Mouse (Mus musculus): ENCODE measurements around the gene Gstm4. TPM values are rescaled to one million over a fixed set of nuclear protein-coding genes. Genes with fewer than 3 reads are reported as not detected.
"Not testable (repeated sequence)": the region's sequence is repeated elsewhere in the genome, so short reads cannot be mapped to it uniquely, and the experiment has no call there.

Gstm4 gene
- total RNA-seq, 2 experiments from 2014 or later: 12.0 to 12.1 TPM

DNA sequence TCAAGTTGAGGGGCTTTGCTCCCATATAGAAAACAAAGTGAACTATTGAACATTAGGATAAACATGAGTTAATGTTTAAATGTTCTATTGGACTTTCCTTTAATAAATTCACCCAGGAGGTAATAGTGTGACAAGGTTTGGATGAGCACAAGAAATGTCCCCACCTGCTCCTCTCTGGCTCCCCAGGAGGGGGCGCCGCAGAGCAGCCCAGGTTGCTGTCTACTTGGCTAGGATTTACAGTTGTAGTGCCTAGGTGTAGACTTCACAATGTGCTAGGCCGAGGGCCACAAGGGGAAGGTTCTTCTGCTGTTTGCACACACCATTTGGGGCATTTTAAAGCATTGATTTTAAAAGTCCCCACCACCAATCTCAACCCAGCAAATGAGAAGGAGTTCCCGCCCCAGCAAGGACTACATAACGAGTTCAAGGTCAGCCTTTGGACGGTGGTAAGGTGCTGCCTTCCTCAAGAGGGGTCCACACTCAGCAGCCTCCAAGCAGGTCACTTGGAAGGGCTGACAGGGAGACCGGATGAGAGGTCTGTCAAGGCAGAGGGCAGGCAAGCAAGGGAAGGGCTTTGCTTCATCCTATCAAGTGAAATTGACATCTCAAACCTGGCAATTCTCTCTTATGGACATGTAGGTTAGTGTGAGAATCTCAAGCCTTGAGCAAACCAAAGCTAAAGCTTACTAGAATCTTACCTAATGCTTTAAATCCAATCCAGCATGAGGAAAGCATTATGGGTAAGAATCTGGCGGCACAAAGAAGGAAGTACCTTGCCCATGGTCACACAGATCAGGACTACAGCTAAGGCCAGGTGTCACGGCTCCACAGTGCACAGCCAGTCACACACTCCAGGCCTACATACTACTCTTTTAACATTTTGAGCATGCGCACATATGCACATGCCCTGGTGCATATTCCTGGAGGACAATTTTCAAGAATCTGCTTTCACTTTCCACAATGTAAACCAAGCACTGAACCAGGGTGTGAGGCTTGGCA is 25.9 kb upstream of the Gstm4 start:
- peak; percentile 57 to 73 for DNase-seq (ENCODE audit: extremely low spot score in 1 of 2, low spot score in 1 of 2)

DNA sequence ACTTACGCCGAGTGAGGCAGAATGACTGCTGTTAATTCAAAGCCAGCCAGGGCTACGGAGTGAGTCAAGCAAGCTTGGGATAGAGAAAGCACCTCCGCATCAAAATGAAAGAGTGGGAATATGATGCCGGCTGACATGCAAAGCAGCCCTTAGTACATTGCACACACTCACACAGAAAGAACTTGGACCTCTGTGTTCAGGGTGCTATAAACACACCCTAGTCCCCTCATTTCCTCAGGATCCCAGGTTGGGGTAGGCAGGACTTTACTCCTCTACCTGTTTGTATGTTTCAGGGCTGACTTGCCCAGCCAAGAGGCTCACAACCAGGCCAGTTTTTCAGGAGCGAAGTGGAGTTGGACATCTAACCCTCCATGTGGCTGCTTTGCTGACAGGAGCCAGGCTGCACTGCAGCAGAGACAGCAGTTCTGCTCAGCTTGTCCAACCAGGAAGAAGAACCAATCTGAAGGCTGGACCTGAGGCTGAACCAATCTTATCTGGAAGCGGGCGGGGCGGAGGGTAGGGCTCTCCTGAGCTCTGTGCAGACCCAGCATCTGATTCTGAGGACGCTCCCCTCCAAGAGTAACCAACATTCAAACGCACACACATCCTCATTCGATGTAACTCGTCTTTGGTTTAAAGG is 24.7 kb upstream of the Gstm4 start:
- DNase-seq (ENCODE audit: extremely low spot score in 1 of 2, low spot score in 1 of 2): no peak

DNA sequence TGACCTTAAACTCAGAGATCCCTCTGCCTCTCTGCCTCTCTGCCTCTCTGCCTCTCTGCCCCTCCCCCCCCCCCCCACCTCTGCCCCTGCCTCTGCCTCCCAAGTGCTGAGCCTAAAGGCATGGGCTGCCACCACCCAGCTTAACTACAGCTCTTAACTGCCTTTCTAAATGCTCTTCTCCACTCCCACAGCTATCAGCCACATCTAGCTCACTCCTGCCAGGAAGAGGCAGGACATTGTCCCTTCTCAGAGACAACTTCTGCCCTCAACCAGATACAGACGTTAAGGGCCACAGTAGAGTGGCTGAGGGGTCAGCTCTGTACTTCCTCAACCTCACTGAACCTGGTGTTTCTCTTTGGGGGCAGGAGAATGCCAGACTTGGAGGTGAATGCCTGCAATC is 24.1 kb upstream of the Gstm4 start:
- DNase-seq (ENCODE audit: extremely low spot score in 1 of 2, low spot score in 1 of 2): no peak

DNA sequence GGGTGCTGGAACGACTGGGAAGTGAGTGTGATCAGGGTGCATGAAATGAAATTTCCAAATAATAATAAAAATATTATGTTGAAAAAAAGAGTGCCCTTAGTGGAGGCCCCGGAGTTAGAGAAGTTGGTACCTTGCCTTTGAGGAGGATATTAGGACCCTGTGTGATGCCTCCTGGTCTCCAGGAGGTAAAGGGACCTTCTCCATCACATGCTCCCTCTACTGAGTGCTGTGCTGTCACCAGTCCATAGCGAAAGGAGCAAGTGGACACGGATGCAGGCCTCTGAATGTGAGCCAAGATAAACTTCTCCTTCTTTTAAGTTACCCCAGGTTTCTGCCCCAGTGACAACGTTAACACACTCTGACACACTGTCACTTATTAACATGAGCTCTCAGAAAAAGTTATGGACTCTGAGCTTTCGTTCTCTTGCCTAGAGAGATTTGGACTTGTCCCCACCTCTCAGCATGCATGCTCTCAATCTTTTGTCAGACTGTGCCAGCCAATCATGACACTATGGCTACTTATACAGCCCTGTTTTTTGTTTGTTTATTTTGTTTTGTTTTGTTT is 22.8 kb upstream of the Gstm4 start:
- DNase-seq (ENCODE audit: extremely low spot score in 1 of 2, low spot score in 1 of 2): no peak

DNA sequence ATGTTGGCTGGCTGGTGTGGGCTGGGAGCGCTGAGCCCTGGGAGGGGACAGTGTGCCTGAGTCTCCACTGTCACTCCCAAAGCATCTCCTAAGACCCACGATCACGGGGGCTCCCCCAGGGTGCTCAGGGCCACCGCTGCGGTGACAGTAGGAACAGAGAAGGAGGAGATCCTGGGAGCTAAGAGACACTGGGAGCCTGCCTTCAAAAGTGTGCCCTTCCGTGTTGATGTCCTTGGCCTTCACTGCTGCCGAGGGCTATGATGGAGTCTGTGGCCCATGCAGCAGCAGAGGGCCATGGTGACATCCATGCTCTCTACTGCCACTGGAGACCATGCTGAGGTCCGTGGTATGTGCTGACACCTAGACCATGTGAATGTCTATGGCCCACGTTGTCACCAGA is 20.9 kb upstream of the Gstm4 start:
- DNase-seq (ENCODE audit: extremely low spot score in 1 of 2, low spot score in 1 of 2): no peak

DNA sequence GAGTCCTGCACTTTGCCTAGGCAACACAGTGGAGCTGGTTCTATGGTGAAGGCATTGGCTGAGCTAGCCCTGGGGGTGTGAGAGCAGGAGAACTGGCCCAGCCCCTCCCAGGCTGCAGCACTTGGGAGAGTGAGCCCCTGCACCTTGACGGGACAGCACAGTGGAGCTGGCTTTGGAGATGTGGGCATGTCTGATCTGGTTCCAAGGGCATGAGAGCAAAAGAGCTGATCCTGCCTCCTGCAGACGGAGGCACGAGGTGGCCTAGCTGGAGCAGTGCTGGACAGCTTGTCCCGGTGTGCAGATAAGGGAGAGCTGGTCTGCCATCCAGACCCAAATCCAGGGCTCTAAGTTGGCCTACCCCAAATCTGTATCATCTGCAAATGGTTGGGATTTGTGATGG is 20.0 kb upstream of the Gstm4 start:
- DNase-seq (ENCODE audit: extremely low spot score in 1 of 2, low spot score in 1 of 2): no peak

DNA sequence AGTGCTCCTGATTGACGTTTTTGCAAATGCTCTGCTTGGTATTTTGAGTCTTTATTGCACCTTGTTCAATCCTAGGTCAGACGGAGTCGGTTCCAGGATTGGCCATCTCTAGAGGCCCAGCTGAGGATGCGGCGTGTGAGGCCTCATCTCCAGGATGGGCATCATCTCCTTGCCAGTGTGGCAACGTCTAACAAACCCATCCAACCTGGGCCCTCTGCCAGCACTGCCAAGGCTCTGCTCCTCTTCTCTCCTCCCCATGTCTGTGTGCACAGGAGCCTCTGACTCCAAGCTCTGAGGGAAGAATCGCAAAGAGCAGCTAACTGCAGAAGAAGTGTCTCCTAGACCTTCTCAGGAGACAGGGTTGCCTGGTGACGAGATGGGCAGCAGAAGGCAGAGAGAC is 18.0 kb upstream of the Gstm4 start:
- no peak for DNase-seq (ENCODE audit: extremely low spot score in 1 of 2, low spot score in 1 of 2)

DNA sequence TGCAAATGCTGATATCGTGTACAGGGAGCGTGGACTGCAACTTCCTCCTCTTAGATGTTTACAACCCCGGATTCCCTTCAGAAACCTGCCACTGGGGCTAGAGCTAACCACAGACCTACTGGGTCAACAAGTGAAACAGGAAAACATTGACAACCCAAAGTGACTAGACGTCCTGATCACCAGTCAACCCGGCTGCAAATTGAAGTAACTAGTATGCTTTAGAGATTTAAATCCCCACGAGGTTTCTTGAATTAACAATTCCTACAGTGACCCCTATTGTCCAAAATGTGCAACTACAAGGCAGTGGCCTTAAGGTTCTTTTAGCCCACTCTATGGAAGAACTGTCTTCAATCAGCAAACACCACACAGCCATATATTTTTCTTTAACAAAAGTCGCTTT is 16.7 kb upstream of the Gstm4 start:
- peak; percentile 18 to 58 for DNase-seq (ENCODE audit: extremely low spot score in 1 of 2, low spot score in 1 of 2)

DNA sequence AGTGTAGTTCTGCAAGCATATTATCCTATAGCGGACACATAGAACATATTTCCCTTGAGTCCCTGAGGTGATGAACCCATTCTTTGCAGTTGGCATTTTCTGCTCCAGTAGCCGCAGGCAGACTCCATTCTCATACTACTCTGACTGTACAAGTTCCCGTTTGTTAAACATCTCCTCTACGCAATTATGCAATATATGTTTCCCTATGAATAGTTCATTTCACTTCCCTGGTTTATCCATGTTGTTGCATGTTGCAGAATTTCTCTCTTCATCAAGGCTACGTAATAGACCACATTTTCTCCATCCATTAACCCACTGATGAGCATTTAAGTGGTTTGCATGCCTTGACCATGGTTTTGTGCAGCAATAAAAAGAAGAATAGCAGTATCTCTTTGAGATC is 5.8 kb upstream of the Gstm4 start:
- no peak for DNase-seq (ENCODE audit: extremely low spot score in 1 of 2, low spot score in 1 of 2)

DNA sequence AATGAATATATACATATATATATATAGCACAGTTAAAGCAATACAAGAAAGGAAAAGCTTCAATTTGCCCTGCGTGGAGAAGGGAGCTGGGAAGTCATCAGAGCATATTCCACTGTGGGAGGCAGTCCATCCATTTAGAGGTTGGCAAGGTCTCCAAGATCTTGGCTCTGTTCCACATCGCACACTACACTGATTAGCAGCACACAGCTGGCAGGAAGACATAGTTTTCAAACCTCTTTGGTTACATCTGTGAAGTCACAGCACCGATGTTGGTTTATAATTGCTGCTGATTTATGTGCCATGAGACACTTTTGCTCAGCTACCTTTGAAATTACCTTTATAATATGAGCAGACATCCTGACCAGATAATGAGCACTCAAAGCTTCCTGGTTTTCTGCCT is 3.6 kb upstream of the Gstm4 start:
- DNase-seq (ENCODE audit: extremely low spot score in 1 of 2, low spot score in 1 of 2): no peak

DNA sequence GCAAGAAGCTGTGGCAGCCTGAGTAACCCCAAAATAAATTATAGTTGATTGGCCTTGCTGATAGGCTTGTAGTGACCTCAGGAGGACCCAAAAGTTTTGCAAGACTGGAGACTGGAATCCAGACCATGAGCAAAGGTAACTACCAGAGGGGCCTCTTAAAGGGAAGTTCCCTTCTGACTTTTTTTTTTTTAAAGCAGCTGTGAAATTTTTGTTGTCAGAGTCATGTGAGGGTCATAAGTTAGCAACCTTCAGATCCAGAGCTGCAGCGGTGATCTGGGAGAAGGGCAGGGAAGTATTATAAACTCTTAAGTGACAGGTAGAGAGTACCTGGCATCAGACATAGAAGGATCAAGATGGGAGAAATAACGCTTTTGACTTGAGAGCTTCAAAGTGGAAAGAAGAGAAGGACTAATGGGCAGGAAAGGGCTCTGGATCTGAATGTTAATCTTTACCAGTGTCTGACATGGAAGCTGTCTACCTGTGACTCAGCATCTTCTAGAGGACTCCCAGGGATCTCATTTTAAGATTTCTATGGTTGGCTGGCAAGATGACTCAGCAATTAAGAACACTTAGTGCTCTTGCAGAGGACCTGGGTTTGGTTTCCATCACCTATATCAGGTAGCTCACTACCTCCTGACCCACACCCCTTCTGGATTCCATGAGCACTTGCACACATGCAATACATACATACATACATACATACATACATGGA is 2.4 kb upstream of the Gstm4 start:
- no peak for DNase-seq (ENCODE audit: extremely low spot score in 1 of 2, low spot score in 1 of 2)

DNA sequence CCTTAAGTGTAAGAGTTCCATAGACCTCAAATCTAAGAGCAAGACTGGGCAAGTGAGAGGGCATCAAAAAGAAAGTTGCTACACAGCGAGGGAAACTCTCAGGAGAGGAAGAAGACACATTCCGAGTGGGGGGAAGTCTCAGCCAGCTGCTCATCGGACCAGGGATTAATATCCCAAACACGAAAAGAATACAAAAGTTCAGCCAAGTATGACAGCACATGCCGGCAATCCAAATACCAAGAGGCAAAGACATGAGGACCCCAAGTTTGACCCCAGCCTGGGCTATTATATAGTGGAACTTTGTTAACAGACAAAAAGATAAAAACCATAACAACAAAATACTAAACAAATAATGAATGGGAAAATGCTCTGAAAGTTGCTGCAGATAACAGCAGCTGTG is 11.5 kb downstream of the Gstm4 start:
- no peak for DNase-seq (ENCODE audit: extremely low spot score in 1 of 2, low spot score in 1 of 2)

DNA sequence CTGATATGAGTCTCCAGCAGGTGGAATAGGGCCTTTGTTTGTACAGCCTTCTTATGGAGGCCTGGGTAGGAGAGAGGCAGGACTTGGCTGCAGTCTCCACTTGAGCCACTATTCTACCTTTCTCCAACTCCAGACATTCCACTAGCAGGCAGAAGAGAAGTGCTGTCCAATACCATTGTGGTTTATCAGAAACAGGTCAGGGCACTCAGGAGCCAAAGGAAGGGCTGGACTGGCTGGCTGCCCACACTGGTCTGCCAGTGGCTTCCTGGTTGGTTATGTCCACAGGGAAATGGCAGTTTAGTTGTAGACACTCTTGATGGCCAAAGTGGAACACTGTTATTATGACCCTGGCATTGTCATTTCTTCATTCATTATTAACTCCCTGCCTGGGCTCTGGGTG is 12.6 kb downstream of the Gstm4 start:
- no peak for DNase-seq (ENCODE audit: extremely low spot score in 1 of 2, low spot score in 1 of 2)

DNA sequence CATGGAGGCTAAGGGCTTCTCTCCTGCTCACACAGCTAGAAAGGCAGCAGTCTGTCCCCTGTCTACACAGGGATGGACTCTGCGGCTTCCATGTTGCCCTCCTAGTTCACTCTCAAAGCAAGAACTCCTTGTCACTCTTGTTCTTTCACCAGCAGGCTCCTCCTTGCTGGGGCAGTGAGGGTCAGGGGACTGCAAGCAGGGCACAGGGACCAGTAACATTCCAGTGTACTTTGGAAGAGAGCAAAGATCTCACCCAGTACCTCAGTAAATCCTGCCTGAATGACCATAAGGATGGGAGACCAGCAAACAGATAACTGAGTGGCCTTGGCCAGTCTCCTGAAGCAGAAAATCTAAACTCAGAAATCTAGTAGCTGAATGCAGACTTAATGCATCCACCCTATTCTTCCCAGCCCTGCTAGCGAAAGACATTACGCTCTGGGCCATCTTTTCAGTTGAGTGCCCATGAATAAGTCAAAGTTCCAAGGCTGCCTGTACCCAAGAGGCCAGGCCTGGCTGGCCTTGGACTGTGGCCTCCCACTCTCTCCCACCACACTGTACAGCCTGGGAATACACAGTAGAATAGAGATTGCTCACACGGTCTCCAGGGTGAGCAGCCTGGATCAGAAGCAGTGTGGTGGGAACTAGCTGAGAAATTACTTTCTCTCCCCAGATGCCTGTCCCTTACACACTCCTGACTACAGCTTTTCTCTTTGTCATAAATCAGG is 15.9 kb downstream of the Gstm4 start:
- no peak for DNase-seq (ENCODE audit: extremely low spot score in 1 of 2, low spot score in 1 of 2)

DNA sequence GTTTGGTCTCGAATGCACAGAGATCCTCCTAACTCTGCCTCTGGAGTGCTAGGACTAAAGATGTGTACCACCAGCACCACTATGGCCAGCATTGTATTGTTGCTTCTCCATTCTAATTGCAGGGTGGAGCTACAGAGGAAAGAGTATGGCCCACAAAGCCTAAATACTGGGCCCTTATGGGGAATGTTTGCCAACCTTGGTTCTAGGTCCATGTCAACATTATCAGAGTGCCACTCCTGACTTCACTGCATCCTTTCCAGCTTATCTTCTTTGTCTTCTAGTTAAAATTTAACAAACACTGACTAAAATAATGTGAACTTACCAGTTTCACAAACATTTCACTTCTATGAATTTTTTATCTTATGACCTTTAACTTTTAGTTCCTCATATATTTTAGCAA is 18.1 kb downstream of the Gstm4 start:
- DNase-seq (ENCODE audit: extremely low spot score in 1 of 2, low spot score in 1 of 2): no peak

DNA sequence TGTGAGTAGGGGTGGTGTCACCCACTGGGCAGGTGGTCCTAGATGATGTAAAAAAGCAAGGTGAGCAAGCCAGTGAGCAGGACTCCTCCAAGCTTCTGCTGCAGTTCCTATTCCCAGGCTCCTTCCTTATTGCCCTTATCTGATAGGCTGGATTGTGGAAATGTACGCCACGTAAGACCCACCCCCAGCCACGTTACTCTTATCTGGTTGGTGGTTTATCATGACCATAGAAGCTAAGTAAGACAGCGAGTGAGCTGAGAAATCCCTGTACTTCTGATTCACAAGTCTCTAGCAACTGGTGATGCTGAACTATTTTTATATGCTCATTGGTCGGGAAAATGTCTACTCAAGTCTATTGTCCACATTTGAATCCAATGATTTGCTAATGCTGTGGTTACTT is 18.6 kb downstream of the Gstm4 start:
- DNase-seq (ENCODE audit: extremely low spot score in 1 of 2, low spot score in 1 of 2): no peak

DNA sequence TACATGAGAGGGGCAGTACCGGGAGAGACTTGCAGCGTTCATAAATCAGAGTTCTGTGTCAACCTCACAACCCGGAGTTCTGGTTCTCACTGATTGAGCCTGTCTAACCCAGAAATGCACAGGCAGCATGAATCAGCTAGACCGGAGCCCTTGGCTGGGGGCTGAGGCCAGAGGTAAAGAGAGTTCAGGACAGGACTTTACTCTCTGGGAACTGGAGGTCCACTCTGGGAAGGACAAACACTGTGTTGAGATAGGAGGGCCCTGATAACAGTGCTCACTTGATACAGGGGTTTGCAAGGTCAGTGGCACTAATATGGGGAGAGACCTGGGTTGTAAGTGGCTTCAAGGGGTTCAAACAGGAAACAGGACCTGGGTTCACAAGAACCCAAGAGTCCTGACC is 19.4 kb downstream of the Gstm4 start:
- DNase-seq (ENCODE audit: extremely low spot score in 1 of 2, low spot score in 1 of 2): no peak

DNA sequence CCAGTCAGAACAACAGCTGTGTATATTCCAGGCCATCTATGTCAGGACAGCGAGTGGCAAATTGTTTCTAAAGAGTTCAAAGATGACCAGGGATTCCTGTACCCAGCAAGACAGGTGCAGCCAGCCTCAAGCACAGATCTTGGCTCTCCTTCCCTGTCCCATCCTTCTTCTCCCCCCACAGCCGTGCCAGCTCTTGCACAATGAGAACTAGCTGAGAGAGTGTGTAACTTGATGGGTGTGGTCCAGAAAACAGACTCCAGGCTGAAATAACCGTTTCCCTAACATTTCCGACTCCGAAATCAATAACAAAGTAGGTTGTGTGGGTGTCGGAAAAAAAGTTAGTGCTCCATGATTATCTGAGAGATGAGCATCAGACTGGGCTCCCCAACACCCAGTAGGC is 22.0 kb downstream of the Gstm4 start:
- no peak for DNase-seq (ENCODE audit: extremely low spot score in 1 of 2, low spot score in 1 of 2)

DNA sequence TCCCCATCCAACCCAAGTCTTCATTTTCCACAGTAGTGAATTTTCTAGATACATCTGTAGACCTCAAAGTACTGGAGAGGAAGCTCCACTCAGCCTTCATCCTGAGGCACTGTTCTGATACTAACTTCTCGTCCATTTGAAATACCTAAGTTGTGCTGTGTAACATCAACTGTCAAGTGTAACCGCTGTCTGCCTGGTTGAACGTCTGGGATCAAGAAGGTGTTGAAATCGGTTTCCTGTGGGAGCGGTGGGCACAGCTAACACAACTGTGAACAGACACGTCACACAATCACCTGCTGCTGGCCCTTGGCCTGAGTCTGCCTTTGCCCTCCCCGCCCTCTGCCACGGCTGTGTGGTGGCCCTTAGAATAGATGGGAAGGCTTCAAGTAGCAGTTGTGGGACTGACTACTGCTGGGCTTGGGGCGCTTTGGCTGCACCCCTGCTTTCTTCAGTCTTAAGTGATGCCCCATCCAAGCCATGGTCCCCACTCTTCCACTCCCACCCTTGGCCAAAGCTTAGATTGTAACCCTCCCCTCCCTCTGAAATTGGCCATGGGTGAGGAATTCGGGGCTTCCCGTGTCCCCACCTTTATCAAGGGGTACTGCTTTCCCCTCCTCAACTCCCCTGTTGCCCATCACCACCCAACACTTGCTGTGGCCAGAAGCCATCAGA is 24.2 kb downstream of the Gstm4 start:
- not testable (repeated sequence) for DNase-seq (ENCODE audit: extremely low spot score in 1 of 2, low spot score in 1 of 2)

DNA sequence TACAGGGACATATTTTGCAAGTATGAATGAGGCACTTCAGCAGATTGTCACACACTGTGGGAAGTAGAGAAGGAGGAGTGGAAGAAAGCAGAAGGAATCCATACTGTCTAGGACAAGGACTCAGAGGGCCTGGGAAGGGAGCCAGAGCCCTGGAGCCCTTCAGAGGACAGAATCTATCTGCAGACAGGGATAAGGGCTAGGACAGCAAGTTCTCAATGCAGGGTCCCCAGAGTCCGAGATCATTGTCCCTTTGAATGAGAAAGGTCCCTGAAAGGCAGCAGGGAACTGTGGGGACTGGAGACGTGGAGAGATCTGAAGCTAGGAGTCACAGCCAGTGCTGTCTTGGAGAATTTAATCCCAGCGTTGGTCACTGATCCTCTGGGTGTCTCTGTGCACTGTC is 25.5 kb downstream of the Gstm4 start:
- not testable (repeated sequence) for DNase-seq (ENCODE audit: extremely low spot score in 1 of 2, low spot score in 1 of 2)
